Mouse (Mus musculus) CH12.LX (cell line): ENCODE results near the gene Stox2. TPM values are rescaled to one million over a fixed set of nuclear protein-coding genes. Genes with fewer than 3 reads are reported as not detected.

Source experiments
- DNase-seq: peaks from one replicate; pipeline ENCODE4 v3.0.0-alpha.2; 2013; ENCODE audit errors: extremely low read depth
- H3K27ac ChIP-seq: 2 replicates; pipeline ENCODE4 v1.5.1; 2012; ENCODE audit warnings: low read depth, mild to moderate bottlenecking, control low read depth, moderate library complexity; ENCODE audit not compliant: insufficient read depth
- H3K27me3 ChIP-seq: replicated peaks from 2 replicates; pipeline ENCODE3; 2012; ENCODE audit warnings: inconsistent platforms
- H3K36me3 ChIP-seq, 2 experiments: replicated peaks in 1 of 2; 2 replicates each; pipeline versions ENCODE3 to v1.6.1; 2012; ENCODE audit warnings: inconsistent platforms in 1 of 2, low read length in 1 of 2, mild to moderate bottlenecking in 1 of 2, mixed read lengths in 1 of 2, moderate library complexity in 1 of 2; ENCODE audit not compliant: control insufficient read depth in 1 of 2, insufficient read depth in 1 of 2
- H3K4me1 ChIP-seq, 2 experiments: 2 replicates each; pipeline ENCODE4 v1.6.1; 2012; ENCODE audit warnings: inconsistent platforms in 1 of 2, moderate library complexity in 1 of 2; ENCODE audit not compliant: insufficient read depth in 2 of 2, control insufficient read depth in 1 of 2
- H3K4me2 ChIP-seq: 2 replicates; pipeline ENCODE4 v1.6.1; 2012; ENCODE audit warnings: low read depth, mild to moderate bottlenecking, control low read depth; ENCODE audit not compliant: poor library complexity, insufficient read depth, severe bottlenecking
- H3K4me3 ChIP-seq, 3 experiments: fragments of 150-350 bp in 1 of 3; sonication (generic) in 1 of 3; replicated peaks in 1 of 3; 2 replicates each; pipeline versions ENCODE3 to v1.5.1; 2011 to 2012; ENCODE audit warnings: low read depth in 2 of 3, low read length in 2 of 3, mild to moderate bottlenecking in 2 of 3, moderate library complexity in 2 of 3, control low read depth in 1 of 3, improper control_type of control experiment in 1 of 3, inconsistent platforms in 1 of 3, mixed read lengths in 1 of 3; ENCODE audit not compliant: poor library complexity in 1 of 3
- H3K79me2 ChIP-seq: replicated peaks from 2 replicates; pipeline ENCODE4 v1.6.1; 2012; ENCODE audit warnings: mild to moderate bottlenecking, moderate library complexity; ENCODE audit not compliant: control insufficient read depth, poor library complexity, insufficient read depth, severe bottlenecking; ENCODE audit errors: extremely low read depth
- H3K9ac ChIP-seq: 2 replicates; pipeline ENCODE4 v1.6.1; 2012; ENCODE audit warnings: low read depth, mild to moderate bottlenecking, control low read depth, moderate library complexity; ENCODE audit not compliant: insufficient read depth
- H3K9me3 ChIP-seq: replicated peaks from 2 replicates; pipeline ENCODE3; 2012; ENCODE audit warnings: low read length, inconsistent platforms, mixed read lengths
- CHD1 ChIP-seq: IDR thresholded peaks from 2 replicates; pipeline ENCODE4 v1.6.1; 2012; ENCODE audit warnings: low read depth, low read length, improper control_type of control experiment, inconsistent platforms
- CHD2 ChIP-seq: IDR thresholded peaks from 2 replicates; pipeline ENCODE4 v1.6.1; 2011; ENCODE audit warnings: low read length, improper control_type of control experiment
- EP300 ChIP-seq: IDR thresholded peaks from 2 replicates; pipeline ENCODE4 v1.6.1; 2011; ENCODE audit warnings: low read length, improper control_type of control experiment
- ETS1 ChIP-seq: conservative IDR thresholded peaks from 2 replicates; pipeline ENCODE4 v1.6.1; 2012; ENCODE audit warnings: low read depth, mild to moderate bottlenecking, inconsistent platforms, low read length, improper control_type of control experiment, moderate library complexity
- GABPA ChIP-seq: IDR thresholded peaks from 2 replicates; pipeline ENCODE4 v1.6.1; 2012; ENCODE audit warnings: low read depth, low read length, improper control_type of control experiment, inconsistent platforms; ENCODE audit not compliant: insufficient replicate concordance
- HCFC1 ChIP-seq: IDR thresholded peaks from 2 replicates; pipeline ENCODE4 v1.6.1; 2012; ENCODE audit warnings: low read depth, mild to moderate bottlenecking, inconsistent platforms, low read length, improper control_type of control experiment
- JUN ChIP-seq: IDR thresholded peaks from 2 replicates; pipeline ENCODE4 v1.6.1; 2011; ENCODE audit warnings: low read depth, mild to moderate bottlenecking, low read length, improper control_type of control experiment, moderate library complexity; ENCODE audit not compliant: insufficient read depth
- JUND ChIP-seq: conservative IDR thresholded peaks from 2 replicates; pipeline ENCODE4 v1.6.1; 2011; ENCODE audit warnings: low read depth, low read length, improper control_type of control experiment
- KAT2A ChIP-seq: IDR thresholded peaks from 2 replicates; pipeline ENCODE4 v1.6.1; 2012; ENCODE audit warnings: low read length, improper control_type of control experiment, inconsistent platforms; ENCODE audit not compliant: insufficient replicate concordance
- MAFK ChIP-seq: IDR thresholded peaks from 2 replicates; pipeline ENCODE4 v1.6.1; 2011; ENCODE audit warnings: low read length, improper control_type of control experiment; ENCODE audit not compliant: insufficient replicate concordance
- MYC ChIP-seq: IDR thresholded peaks from 2 replicates; pipeline ENCODE4 v1.6.1; 2011; ENCODE audit warnings: low read depth, mild to moderate bottlenecking, improper control_type of control experiment, low read length
- NELFE ChIP-seq: IDR thresholded peaks from 2 replicates; pipeline ENCODE4 v1.6.1; 2011; ENCODE audit warnings: low read depth, low read length, improper control_type of control experiment
- PAX5 ChIP-seq: IDR thresholded peaks from 2 replicates; pipeline ENCODE4 v1.6.1; 2012; ENCODE audit warnings: low read length, inconsistent platforms, mixed read lengths
- POLR2A ChIP-seq: IDR thresholded peaks from 2 replicates; pipeline ENCODE4 v1.6.1; 2011; ENCODE audit warnings: low read depth, mild to moderate bottlenecking, improper control_type of control experiment, low read length
- POLR2AphosphoS2 ChIP-seq: IDR thresholded peaks from 2 replicates; pipeline ENCODE4 v1.6.1; 2011; ENCODE audit warnings: low read depth, low read length, improper control_type of control experiment
- RAD21 ChIP-seq: IDR thresholded peaks from 2 replicates; pipeline ENCODE4 v1.6.1; 2011; ENCODE audit warnings: low read depth, mild to moderate bottlenecking, low read length, improper control_type of control experiment, moderate library complexity
- TBP ChIP-seq: conservative IDR thresholded peaks from 2 replicates; pipeline ENCODE4 v1.6.1; 2011; ENCODE audit warnings: low read depth, low read length, improper control_type of control experiment
- TCF12 ChIP-seq: IDR thresholded peaks from 2 replicates; pipeline ENCODE4 v1.6.1; 2014; ENCODE audit warnings: low read depth, mild to moderate bottlenecking, inconsistent platforms, low read length, improper control_type of control experiment
- USF2 ChIP-seq: conservative IDR thresholded peaks from 2 replicates; pipeline ENCODE4 v1.6.1; 2011; ENCODE audit warnings: low read depth, low read length, improper control_type of control experiment
- dilution Hi-C: fragments of 300-500 bp; cut with MboI; formaldehyde crosslinking; loops from 2 replicates; pipeline ENCODE4 v1.14.3; 2020; ENCODE audit warnings: low sequenced_read_pairs; ENCODE audit not compliant: extremely low pct_unique_long_range_greater_than_20kb, extremely low pct_ligation_motif_present
- in situ Hi-C: fragments of 300-500 bp; cut with MboI; formaldehyde crosslinking; loops from 3 replicates; pipeline ENCODE4 v1.14.3; 2019; ENCODE audit warnings: low sequenced_read_pairs, low pct_ligation_motif_present, low pct_unique_long_range_greater_than_20kb, mixed read lengths
- polyA plus RNA-seq: library from polyadenylated mRNA; unstranded; fragments of >175 nt; gene quantifications from 2 replicates; pipeline ENCODE4 v1.2.1, GENCODE M21; 2012; ENCODE audit warnings: low read depth; ENCODE audit not compliant: insufficient read length
- total RNA-seq, 2 experiments: library from RNA; depleted of rRNA; stranded (reverse); fragments of 300-350 nt in 1 of 2; fragments of >200 nt in 1 of 2; gene quantifications; 2 replicates each; pipeline ENCODE4 v1.2.3; 2012 to 2014

Gene Stox2
- total and polyA plus RNA-seq, 3 experiments, result 0.23 to 1.0 (median 0.42) TPM

DNA sequence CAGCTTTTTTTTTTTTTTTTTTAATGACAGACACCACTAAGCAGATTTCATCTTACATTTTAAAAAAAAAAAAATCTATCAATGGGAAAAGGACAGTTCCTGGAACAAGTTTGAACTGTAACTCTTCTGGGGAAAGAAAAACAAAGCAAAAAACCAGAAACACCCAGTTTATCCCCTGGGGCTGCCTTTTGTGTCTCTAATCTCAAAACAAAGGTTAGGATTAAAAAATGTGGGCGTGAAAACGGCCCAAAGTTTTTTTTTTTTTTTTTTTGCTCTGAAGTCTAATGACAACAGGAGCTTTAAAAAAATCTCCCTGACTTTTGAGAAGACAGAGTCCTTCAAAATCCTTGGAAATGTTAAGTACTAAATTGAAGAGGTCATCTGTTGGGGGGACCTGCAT is 125.5 kb downstream of the Stox2 start:
- Histone ChIP-seq H3K79me2 (no peaks in the 10 kb centered on the region), H3K27ac (no peak overlapping the region), H3K9me3 (no peaks in the 10 kb centered on the region), H3K4me2 (no peak overlapping the region), H3K27me3 (no peaks in the 10 kb centered on the region), H3K4me3 (no peak overlapping the region), H3K36me3 (no peaks in the 10 kb centered on the region), H3K4me1 (peaks cover 0 to 10% of the 10 kb centered on the region in 2 experiments; a peak in 3 of 4 replicates), H3K9ac (no peak overlapping the region)
- in situ Hi-C loops, result no loop called here
- no peak for DNase-seq
- no peak for TF ChIP-seq MAFK
- no peak for TF ChIP-seq USF2
- TF ChIP-seq TBP, result no peak
- no peak for TF ChIP-seq TCF12
- no peak for TF ChIP-seq PAX5
- TF ChIP-seq HCFC1, result no peak
- dilution Hi-C loops, result no loop called here

- TF ChIP-seq NELFE, result no peak
- TF ChIP-seq EP300, result no peak
- TF ChIP-seq JUN, result no peak
- no peak for TF ChIP-seq CHD2
- TF ChIP-seq JUND, result no peak
- no peak for TF ChIP-seq HCFC1
- no peak for TF ChIP-seq MYC
- TF ChIP-seq TCF12, result no peak
- no peak for TF ChIP-seq GABPA
- TF ChIP-seq CHD1, result no peak
- no peak for TF ChIP-seq POLR2A
- no peak for TF ChIP-seq KAT2A
- TF ChIP-seq ETS1, result no peak
- no peak for TF ChIP-seq POLR2AphosphoS2
- no peak for TF ChIP-seq RAD21
- no peaks in the 10 kb centered on the region for H3K79me2 ChIP-seq
Observed at GRCm38 (mm10) chr8:47318468-47318867, 127.7 kb downstream of the Stox2 start.

More at GRCm38 (mm10) chr8:47318468-47318867, 127.7 kb downstream of the Stox2 start:
- H3K27me3 ChIP-seq, result no peaks in the 10 kb centered on the region
- H3K9ac ChIP-seq, result no peak overlapping the region
- in situ Hi-C loops (no loop called here), dilution Hi-C loops (no loop called here)
- H3K9me3 ChIP-seq, result no peaks in the 10 kb centered on the region
- H3K27ac ChIP-seq, result no peak overlapping the region
- H3K36me3 ChIP-seq, result no peaks in the 10 kb centered on the region
- H3K4me3 ChIP-seq, result no peak overlapping the region
- H3K4me2 ChIP-seq, result no peak overlapping the region
- DNase-seq, result no peak
- H3K4me1 ChIP-seq, result peaks cover 0 to 7% of the 10 kb centered on the region in 2 experiments; a peak in 2 of 4 replicates
